Mouse (Mus musculus): Measurements from ENCODE around the gene Fbxw21. TPM values are rescaled to one million over a fixed set of nuclear protein-coding genes. Genes with fewer than 3 reads are reported as not detected.

Gene Fbxw21
- polyA plus RNA-seq (2014; fragmentation: Illumina TruSeq; extraction: RNeasy Lipid Tissue Mini Kit (QIAGEN cat#74804); ENCODE audit: low read depth, low replicate concordance), result 0.35 TPM

GRCm38 (mm10) chr9:109161941-109162340 is at the start of gene Fbxw21:
TSS of gene Fbxw21 (minus strand) at chr9:109162041.

GRCm38 (mm10) chr9:109195875-109196274 is 34.0 kb upstream of the Fbxw21 start, which contains the start of gene Fbxw13:
TSS of gene Fbxw13 (minus strand) at chr9:109195975.

GRCm38 (mm10) chr9:109095137-109095982 is 66.5 kb downstream of the Fbxw21 start, which contains the start of gene Plxnb1:
TSS of gene Plxnb1 (plus strand) at chr9:109095389.

Other genes starting within 250 kb of the Fbxw21 start
- not detected for gene Tmem89, start 247.4 kb downstream of the Fbxw21 start, polyA plus RNA-seq (2014; fragmentation: Illumina TruSeq; extraction: RNeasy Lipid Tissue Mini Kit (QIAGEN cat#74804); ENCODE audit: low read depth, low replicate concordance)
- gene Uqcrc1, start 225.4 kb downstream of the Fbxw21 start, polyA plus RNA-seq (2014; fragmentation: Illumina TruSeq; extraction: RNeasy Lipid Tissue Mini Kit (QIAGEN cat#74804); ENCODE audit: low read depth, low replicate concordance), result 73.6 TPM
- gene Col7a1, start 208.5 kb downstream of the Fbxw21 start, polyA plus RNA-seq (2014; fragmentation: Illumina TruSeq; extraction: RNeasy Lipid Tissue Mini Kit (QIAGEN cat#74804); ENCODE audit: low read depth, low replicate concordance), result not detected
- not detected for gene Ucn2, start 176.0 kb downstream of the Fbxw21 start, polyA plus RNA-seq (2014; fragmentation: Illumina TruSeq; extraction: RNeasy Lipid Tissue Mini Kit (QIAGEN cat#74804); ENCODE audit: low read depth, low replicate concordance)
- gene Pfkfb4, start 170.3 kb downstream of the Fbxw21 start, polyA plus RNA-seq (2014; fragmentation: Illumina TruSeq; extraction: RNeasy Lipid Tissue Mini Kit (QIAGEN cat#74804); ENCODE audit: low read depth, low replicate concordance), result 3.4 TPM
- 1.7 TPM for gene Shisa5, start 123.5 kb downstream of the Fbxw21 start, polyA plus RNA-seq (2014; fragmentation: Illumina TruSeq; extraction: RNeasy Lipid Tissue Mini Kit (QIAGEN cat#74804); ENCODE audit: low read depth, low replicate concordance)
- gene Trex1, start 102.3 kb downstream of the Fbxw21 start, polyA plus RNA-seq (2014; fragmentation: Illumina TruSeq; extraction: RNeasy Lipid Tissue Mini Kit (QIAGEN cat#74804); ENCODE audit: low read depth, low replicate concordance), result not detected
- gene Atrip, start 87.9 kb downstream of the Fbxw21 start, polyA plus RNA-seq (2014; fragmentation: Illumina TruSeq; extraction: RNeasy Lipid Tissue Mini Kit (QIAGEN cat#74804); ENCODE audit: low read depth, low replicate concordance), result 5.9 TPM
- gene Ccdc51, start 79.5 kb downstream of the Fbxw21 start, polyA plus RNA-seq (2014; fragmentation: Illumina TruSeq; extraction: RNeasy Lipid Tissue Mini Kit (QIAGEN cat#74804); ENCODE audit: low read depth, low replicate concordance), result not detected
- gene Tma7, start 79.5 kb downstream of the Fbxw21 start, polyA plus RNA-seq (2014; fragmentation: Illumina TruSeq; extraction: RNeasy Lipid Tissue Mini Kit (QIAGEN cat#74804); ENCODE audit: low read depth, low replicate concordance), result 564 TPM
- gene Plxnb1, start 66.7 kb downstream of the Fbxw21 start, polyA plus RNA-seq (2014; fragmentation: Illumina TruSeq; extraction: RNeasy Lipid Tissue Mini Kit (QIAGEN cat#74804); ENCODE audit: low read depth, low replicate concordance), result 0.34 TPM
- 0.42 TPM for gene Fbxw13, start 33.9 kb upstream of the Fbxw21 start, polyA plus RNA-seq (2014; fragmentation: Illumina TruSeq; extraction: RNeasy Lipid Tissue Mini Kit (QIAGEN cat#74804); ENCODE audit: low read depth, low replicate concordance)
- 0.85 TPM for gene Fbxw20, start 72.7 kb upstream of the Fbxw21 start, polyA plus RNA-seq (2014; fragmentation: Illumina TruSeq; extraction: RNeasy Lipid Tissue Mini Kit (QIAGEN cat#74804); ENCODE audit: low read depth, low replicate concordance)
- gene Fbxw14, start 125.6 kb upstream of the Fbxw21 start, polyA plus RNA-seq (2014; fragmentation: Illumina TruSeq; extraction: RNeasy Lipid Tissue Mini Kit (QIAGEN cat#74804); ENCODE audit: low read depth, low replicate concordance), result not detected
- gene Fbxw28, start 177.6 kb upstream of the Fbxw21 start, polyA plus RNA-seq (2014; fragmentation: Illumina TruSeq; extraction: RNeasy Lipid Tissue Mini Kit (QIAGEN cat#74804); ENCODE audit: low read depth, low replicate concordance), result not detected
- gene Fbxw22, start 242.3 kb upstream of the Fbxw21 start, polyA plus RNA-seq (2014; fragmentation: Illumina TruSeq; extraction: RNeasy Lipid Tissue Mini Kit (QIAGEN cat#74804); ENCODE audit: low read depth, low replicate concordance), result not detected